Mouse (Mus musculus) bone marrow macrophage, adult 2 months (primary cell): ENCODE measurements at regions not wholly inside any gene's neighbourhood (a gene's known extent, or its start where the extent isn't known, plus 50 kb on each side); places are given as distances from the start of the nearest gene placed in this dataset.

Experiments
- CTCF ChIP-seq: IDR thresholded peaks from 2 replicates; pipeline ENCODE4 v1.5.1; 2012; ENCODE audit warnings: low read depth, mild to moderate bottlenecking, low read length, moderate library complexity
- POLR2A ChIP-seq: IDR thresholded peaks from 2 replicates; pipeline ENCODE4 v1.6.1; 2012; ENCODE audit warnings: mild to moderate bottlenecking, low read depth, low read length, borderline replicate concordance

DNA sequence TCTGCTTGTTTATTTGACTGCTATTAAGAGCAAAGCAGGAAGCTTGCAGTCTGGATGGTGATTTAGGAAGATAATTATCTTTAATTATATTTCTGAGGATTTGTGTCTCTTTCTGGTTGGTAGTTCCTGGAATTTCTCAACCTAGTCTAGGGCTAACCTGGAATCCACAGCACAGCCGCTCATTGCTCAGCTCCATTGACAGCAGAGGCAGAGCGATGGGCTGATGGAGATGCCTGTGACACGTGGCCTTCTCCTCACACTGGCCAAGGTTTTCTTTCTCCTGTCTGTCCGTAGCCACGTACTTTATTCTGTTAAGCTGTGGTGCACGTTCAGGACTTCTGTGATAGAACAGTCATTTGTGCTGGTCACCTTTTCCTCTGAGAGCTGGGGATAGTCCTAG lies 57.7 kb upstream of the Cpne4 start:
- TF ChIP-seq CTCF (no peak), POLR2A (no peak)
